Mouse (Mus musculus) C2C12 (cell line): Measurements from ENCODE around the gene 1700017B05Rik. TPM values are rescaled to one million over a fixed set of nuclear protein-coding genes. Genes with fewer than 3 reads are reported as not detected.
A peak's percentile ranks its signal among the peaks of the same experiment; 100 is the strongest.

Experiments used
- H3K27me3 ChIP-seq: one replicate; pipeline ENCODE4 v1.6.1; 2011; ENCODE audit not compliant: control insufficient read depth, insufficient read depth, insufficient read length
- H3K36me3 ChIP-seq: one replicate; pipeline ENCODE4 v1.6.1; 2011; ENCODE audit not compliant: control insufficient read depth, insufficient read depth
- H3K4me3 ChIP-seq: one replicate; pipeline ENCODE4 v1.5.1; 2011; ENCODE audit warnings: mild to moderate bottlenecking, control low read depth; ENCODE audit not compliant: poor library complexity, insufficient read depth, severe bottlenecking
- H3K79me2 ChIP-seq: one replicate; pipeline ENCODE4 v1.6.1; 2011; ENCODE audit not compliant: control insufficient read depth, insufficient read depth
- H3K79me3 ChIP-seq: one replicate; pipeline ENCODE4 v1.6.1; 2011; ENCODE audit warnings: low read depth, control low read depth
- H3ac ChIP-seq: one replicate; pipeline ENCODE3; 2011; ENCODE audit warnings: low read depth; ENCODE audit not compliant: control insufficient read depth, insufficient read length
- CEBPB ChIP-seq: IDR thresholded peaks from one replicate; pipeline ENCODE4 v1.6.1; 2011; ENCODE audit warnings: low read depth, mild to moderate bottlenecking, control low read depth, moderate library complexity
- CTCF ChIP-seq: IDR thresholded peaks from one replicate; pipeline ENCODE4 v1.5.1; 2011; ENCODE audit not compliant: control insufficient read depth, insufficient read depth, insufficient read length
- FOSL1 ChIP-seq: IDR thresholded peaks from one replicate; pipeline ENCODE4 v1.8.0; 2011; ENCODE audit warnings: mild to moderate bottlenecking, low read length; ENCODE audit not compliant: poor library complexity, insufficient read depth, severe bottlenecking
- MAX ChIP-seq: IDR thresholded peaks from one replicate; pipeline ENCODE4 v1.6.1; 2011; ENCODE audit warnings: mild to moderate bottlenecking, control low read depth
- MYOD1 ChIP-seq: IDR thresholded peaks from one replicate; pipeline ENCODE4 v1.6.1; 2011; ENCODE audit warnings: low read depth; ENCODE audit not compliant: control insufficient read depth, insufficient read length
- MYOG ChIP-seq: IDR thresholded peaks from one replicate; pipeline ENCODE4 v1.6.1; 2011; ENCODE audit not compliant: control insufficient read depth, insufficient read length; ENCODE audit errors: extremely low read depth
- USF1 ChIP-seq: IDR thresholded peaks from one replicate; pipeline ENCODE4 v1.6.1; 2011; ENCODE audit warnings: low read depth, mild to moderate bottlenecking, control low read depth, moderate library complexity
- polyA plus RNA-seq: library from polyadenylated mRNA; unstranded; fragments of >200 nt; fragmentation: generic; extraction: Trizol; gene quantifications from one replicate; pipeline ENCODE4 v1.2.1, GENCODE M21; 2012; ENCODE audit warnings: missing spikeins

Gene 1700017B05Rik
- polyA plus RNA-seq, 1 experiment: 26.2 TPM

DNA sequence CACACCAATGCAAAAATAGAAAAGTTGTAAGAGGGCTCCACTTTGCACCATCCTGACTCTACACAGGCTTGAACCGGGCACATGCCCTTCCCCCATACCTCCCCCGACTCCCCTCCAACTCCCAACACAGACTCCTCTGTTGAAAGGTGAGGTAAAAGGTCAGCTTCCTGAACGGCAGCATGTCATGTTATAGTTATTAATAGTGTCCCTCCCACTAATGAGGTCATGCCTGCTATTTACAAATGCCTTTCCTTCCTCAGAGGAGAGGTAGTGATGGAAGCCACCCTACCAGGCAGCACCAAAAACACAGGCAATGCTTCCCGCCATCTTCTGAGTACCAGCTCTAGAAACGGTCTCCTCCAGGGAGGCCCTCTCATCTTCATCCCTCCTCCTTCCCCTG is 2.7 kb upstream of the 1700017B05Rik start:
- no peaks in the 10 kb centered on the region for H3K36me3 ChIP-seq
- no peak overlapping the region for H3K4me3 ChIP-seq
- H3K79me3 ChIP-seq: peaks cover 17% of the 10 kb centered on the region
- no peaks in the 10 kb centered on the region for H3K27me3 ChIP-seq
- H3K79me2 ChIP-seq: peaks cover 24% of the 10 kb centered on the region
- H3ac ChIP-seq: no peak overlapping the region
- no peak for TF ChIP-seq USF1
- TF ChIP-seq CEBPB: no peak
- no peak for TF ChIP-seq MYOG
- no peak for TF ChIP-seq MYOD1
- TF ChIP-seq MAX: no peak
- TF ChIP-seq FOSL1: no peak
- TF ChIP-seq CTCF: no peak

DNA sequence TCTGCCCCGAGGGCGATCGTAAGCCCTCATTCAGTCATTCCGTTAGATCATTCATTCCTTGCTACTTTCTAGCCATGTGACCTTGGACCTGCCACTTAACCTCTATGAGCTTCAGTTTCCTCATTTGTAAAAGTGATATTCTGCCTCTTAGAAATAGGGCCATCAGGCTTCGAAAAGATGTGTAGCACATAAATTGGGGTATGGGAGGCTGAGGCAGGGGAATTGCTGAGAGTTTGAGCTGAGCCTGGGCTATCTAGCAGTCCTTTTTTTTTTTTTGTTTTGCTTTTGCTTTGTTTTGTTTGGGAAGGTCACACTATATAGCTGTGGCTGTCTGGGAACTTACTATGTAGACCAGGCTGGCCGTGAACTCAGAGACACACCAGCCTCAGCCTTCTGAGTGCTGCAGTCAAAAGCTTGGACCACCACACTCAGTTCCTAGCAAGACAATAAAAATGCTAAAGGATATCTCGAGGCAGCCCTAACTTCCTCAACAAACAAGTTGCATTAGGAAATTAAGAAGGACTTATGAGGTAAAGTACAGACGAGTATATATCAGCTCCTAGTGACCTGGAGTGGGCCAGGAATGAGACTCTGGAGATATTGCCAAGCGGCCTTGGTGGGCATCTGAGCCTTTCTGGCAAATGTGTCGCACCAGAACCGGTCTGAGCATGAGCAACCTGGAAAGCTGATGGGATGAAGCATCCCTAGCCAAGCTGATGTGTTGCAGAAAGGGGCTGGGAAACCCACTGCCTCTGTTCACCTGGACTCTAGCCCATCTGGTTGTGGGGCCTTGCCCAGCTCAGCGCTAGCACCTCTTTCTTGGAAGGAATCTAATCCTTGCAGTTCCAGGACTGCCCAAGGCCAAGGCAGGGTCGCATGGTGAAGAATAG is 628 bp upstream of the 1700017B05Rik start:
- peaks cover 44% of the 10 kb centered on the region for H3K79me2 ChIP-seq
- peaks cover 36% of the 10 kb centered on the region for H3K79me3 ChIP-seq
- TF ChIP-seq CTCF (no peak), MYOG (no peak), MAX (no peak), FOSL1 (no peak), USF1 (peak; percentile 54)
- peak overlapping the region; percentile 51 for H3ac ChIP-seq
- no peaks in the 10 kb centered on the region for H3K27me3 ChIP-seq
- peak overlapping the region; percentile 61 for H3K4me3 ChIP-seq
- peaks cover 10% of the 10 kb centered on the region for H3K36me3 ChIP-seq

DNA sequence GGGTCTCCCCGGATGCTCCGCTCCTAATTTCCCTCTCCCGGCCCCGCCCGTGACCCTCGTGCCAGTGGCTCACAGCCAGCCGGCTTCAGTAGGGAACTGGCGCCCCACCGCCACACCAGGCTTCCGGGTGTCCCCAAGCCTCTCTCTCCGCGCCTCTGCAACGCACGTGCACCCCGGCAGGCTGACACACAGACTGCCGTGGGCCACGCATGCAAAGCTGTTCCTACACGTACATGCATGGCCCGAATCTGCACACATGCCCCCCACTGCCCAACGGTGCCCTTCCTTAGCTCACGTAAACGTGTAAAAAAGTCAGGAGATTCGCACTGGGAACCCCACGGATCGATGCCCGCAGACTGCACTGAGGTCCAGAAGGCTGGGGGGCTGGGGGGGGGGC is 898 bp downstream of the 1700017B05Rik start:
- peaks cover 51% of the 10 kb centered on the region for H3K79me3 ChIP-seq
- peak overlapping the region; percentile 61 for H3K4me3 ChIP-seq
- H3K27me3 ChIP-seq: no peaks in the 10 kb centered on the region
- H3ac ChIP-seq: peak overlapping the region; percentile 78
- no peak for TF ChIP-seq FOSL1
- TF ChIP-seq MYOG: no peak
- H3K36me3 ChIP-seq: peaks cover 26% of the 10 kb centered on the region
- peaks cover 60% of the 10 kb centered on the region for H3K79me2 ChIP-seq

DNA sequence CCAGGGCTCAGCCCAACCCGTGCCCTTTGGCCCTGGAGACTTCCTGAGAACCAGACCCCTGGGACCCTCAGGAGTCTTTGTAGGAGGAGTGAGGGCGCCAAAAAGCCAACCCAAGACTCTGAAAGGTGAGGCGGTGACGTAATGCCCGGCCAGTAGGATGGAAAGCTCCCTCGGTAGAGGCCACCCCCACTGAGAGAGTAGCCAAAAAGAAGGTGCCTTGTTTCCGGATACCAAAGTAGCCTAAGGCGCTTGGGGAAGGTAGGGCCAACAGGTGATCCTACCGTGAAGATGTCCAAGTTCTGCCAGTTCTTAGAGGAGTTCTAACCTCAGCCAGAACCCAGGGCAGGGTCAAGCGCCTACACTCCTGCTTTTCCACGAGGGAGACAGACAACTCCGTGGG is 1.5 kb downstream of the 1700017B05Rik start:
- H3K79me2 ChIP-seq: peaks cover 65% of the 10 kb centered on the region
- peak overlapping the region; percentile 61 for H3K4me3 ChIP-seq
- TF ChIP-seq MYOG (no peak), FOSL1 (no peak), CTCF (no peak), USF1 (no peak), MAX (no peak), MYOD1 (no peak), CEBPB (no peak)
- H3ac ChIP-seq: peak overlapping the region; percentile 78
- peaks cover 30% of the 10 kb centered on the region for H3K36me3 ChIP-seq
- peaks cover 57% of the 10 kb centered on the region for H3K79me3 ChIP-seq
- H3K27me3 ChIP-seq: no peaks in the 10 kb centered on the region

DNA sequence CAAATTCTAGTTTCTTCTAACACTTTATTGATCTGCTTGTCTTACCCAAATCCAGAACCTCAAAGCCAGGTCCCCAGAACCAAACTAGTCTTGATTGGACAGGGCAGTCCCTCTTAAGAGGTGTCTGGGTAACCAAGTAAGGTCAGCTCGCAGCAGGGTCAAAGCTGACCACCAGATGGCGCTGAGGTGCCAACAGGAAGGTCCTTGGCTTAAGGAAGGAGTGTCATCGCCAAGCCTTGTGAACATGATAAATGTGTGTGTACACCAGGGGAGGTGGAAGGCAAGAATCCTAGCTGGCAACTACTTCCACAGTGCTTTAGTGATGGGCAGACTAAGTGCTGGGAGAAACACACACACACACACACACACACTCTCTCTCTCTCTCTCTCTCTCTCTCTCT is 2.7 kb downstream of the 1700017B05Rik start:
- TF ChIP-seq FOSL1 (no peak), CTCF (peak; percentile 92), CEBPB (no peak)

DNA sequence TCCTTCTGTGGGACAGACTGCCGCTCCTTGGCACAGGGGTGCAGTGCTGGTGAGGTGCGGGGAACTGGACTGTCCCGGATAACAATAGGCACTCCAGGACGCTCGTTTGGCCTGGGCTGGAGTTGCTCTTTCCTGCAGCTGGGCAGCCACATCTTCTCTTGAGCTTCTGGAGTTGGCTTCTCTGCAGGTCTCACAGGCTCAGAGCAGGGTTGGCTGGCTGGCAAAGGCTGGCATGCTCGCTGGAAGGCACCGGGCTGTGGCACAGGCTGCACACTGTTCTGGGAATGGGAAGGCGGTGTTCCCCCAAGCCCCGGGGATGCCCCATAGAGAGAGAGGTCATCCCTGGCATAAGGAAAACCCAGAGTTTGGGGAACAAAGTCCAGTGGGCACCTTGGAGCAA is 4.8 kb downstream of the 1700017B05Rik start:
- no peak overlapping the region for H3ac ChIP-seq
- no peaks in the 10 kb centered on the region for H3K27me3 ChIP-seq
- H3K4me3 ChIP-seq: no peak overlapping the region
- no peak for TF ChIP-seq CEBPB
- no peak for TF ChIP-seq MAX
- TF ChIP-seq MYOG: no peak
- no peak for TF ChIP-seq USF1
- no peak for TF ChIP-seq FOSL1
- TF ChIP-seq MYOD1: no peak
- no peak for TF ChIP-seq CTCF
- H3K36me3 ChIP-seq: peaks cover 62% of the 10 kb centered on the region
- peaks cover 67% of the 10 kb centered on the region for H3K79me3 ChIP-seq
- H3K79me2 ChIP-seq: peaks cover 97% of the 10 kb centered on the region

More for the DNA sequence above, 2.7 kb downstream of the 1700017B05Rik start:
- H3K36me3 ChIP-seq: peaks cover 42% of the 10 kb centered on the region
- peaks cover 78% of the 10 kb centered on the region for H3K79me2 ChIP-seq
- H3K27me3 ChIP-seq: no peaks in the 10 kb centered on the region
- no peak overlapping the region for H3ac ChIP-seq
- no peak overlapping the region for H3K4me3 ChIP-seq
- H3K79me3 ChIP-seq: peaks cover 64% of the 10 kb centered on the region
